Mouse (Mus musculus): ENCODE measurements around the gene Accs. TPM values are rescaled to one million over a fixed set of nuclear protein-coding genes. Genes with fewer than 3 reads are reported as not detected.
A peak's percentile ranks its signal among the peaks of the same experiment; 100 is the strongest.

The Accs gene
- total RNA-seq, 2 experiments from 2014 or later, result 6.2 to 7.5 TPM

DNA sequence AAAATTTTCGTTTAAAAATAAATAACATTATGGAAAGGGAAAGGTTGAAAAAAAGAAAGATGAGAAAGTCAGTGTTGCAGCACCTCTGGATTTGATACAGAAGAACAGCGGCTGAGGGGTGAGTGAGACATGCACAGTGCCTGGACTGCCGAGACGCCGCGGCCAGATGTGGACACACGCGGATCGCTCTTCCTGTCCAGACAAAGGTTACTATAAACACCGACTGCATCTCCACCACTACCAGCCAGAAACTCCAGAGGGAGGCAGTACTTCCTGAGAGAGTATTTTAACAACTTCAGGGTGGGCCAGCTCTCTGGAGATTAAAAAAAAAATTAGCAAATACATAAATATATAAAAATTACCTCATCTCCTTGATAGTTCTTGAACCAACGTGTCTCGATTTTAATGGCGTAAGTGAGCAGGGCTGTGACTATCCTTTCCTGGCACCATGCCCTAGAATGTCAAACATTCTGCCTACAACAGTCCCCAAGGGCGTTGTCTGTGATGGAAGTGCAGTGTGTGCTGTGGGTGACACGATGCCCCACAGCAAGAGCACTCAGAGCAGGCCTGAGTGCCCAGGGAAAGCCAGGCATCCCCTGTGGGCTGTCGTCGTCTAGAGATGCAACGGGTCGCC is 52.5 kb downstream of the Accs start:
- DNase-seq (ENCODE audit: low spot score in 2 of 2), result no peak

- DNase-seq (ENCODE audit: low spot score in 2 of 2), result no peak
Observed at GRCm38 (mm10) chr2:93794375-93794774, 55.4 kb downstream of the Accs start.

- DNase-seq (ENCODE audit: low spot score in 2 of 2), result peak in 1 of 2 experiments; percentile 40
Observed at GRCm38 (mm10) chr2:93791516-93792499, 57.9 kb downstream of the Accs start.

DNA sequence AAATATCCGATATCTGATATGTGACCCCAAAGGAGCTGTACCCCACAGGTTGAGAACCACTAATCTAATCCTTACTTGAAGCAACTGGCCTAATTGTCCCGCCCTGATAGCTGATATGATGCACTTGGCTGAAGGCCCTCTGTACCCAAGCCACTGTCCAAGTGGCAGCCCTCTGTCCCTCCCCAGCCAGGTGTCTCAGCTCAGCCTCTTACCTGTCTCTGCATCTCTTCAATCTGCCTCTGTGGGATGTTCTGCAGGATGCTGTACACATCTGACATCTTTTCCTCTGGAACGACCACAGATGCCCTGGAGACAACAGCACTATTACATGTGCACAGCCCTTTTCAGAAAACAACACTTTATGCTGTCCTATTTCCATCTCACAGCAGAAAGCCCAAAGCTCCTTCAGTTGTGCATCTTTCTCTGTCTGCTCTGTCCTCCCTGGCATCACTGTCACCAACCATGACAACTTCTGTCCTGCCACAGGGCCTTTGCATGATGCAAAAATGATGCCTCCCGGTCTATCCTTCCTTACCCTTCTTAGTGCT is 58.9 kb downstream of the Accs start:
- no peak for DNase-seq (ENCODE audit: low spot score in 2 of 2)

DNA sequence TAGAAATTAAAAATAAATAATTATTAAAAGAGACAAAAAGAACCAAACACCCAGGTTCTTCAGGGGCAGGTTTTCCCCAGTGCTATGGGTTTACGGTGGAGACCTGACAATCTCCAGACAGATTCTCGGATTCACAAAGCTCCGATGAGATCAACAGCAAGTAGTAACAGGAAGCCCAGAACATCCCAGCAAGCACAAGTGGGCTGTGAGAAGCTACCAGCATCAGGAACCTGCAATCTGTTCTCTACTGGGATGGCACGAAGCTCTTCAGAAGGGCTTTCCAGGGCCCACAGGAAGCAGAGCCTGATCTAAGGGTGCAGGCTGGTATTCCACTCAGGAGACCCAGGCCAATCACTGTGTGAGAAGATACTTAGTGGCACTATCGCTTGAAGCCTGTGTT is 61.2 kb downstream of the Accs start:
- no peak for DNase-seq (ENCODE audit: low spot score in 2 of 2)

GRCm38 (mm10) chr2:93786175-93786574 is 63.6 kb downstream of the Accs start:
- DNase-seq (ENCODE audit: low spot score in 2 of 2), result peak; percentile 86

GRCm38 (mm10) chr2:93785432-93785798 is 64.3 kb downstream of the Accs start:
- DNase-seq (ENCODE audit: low spot score in 2 of 2), result no peak

DNA sequence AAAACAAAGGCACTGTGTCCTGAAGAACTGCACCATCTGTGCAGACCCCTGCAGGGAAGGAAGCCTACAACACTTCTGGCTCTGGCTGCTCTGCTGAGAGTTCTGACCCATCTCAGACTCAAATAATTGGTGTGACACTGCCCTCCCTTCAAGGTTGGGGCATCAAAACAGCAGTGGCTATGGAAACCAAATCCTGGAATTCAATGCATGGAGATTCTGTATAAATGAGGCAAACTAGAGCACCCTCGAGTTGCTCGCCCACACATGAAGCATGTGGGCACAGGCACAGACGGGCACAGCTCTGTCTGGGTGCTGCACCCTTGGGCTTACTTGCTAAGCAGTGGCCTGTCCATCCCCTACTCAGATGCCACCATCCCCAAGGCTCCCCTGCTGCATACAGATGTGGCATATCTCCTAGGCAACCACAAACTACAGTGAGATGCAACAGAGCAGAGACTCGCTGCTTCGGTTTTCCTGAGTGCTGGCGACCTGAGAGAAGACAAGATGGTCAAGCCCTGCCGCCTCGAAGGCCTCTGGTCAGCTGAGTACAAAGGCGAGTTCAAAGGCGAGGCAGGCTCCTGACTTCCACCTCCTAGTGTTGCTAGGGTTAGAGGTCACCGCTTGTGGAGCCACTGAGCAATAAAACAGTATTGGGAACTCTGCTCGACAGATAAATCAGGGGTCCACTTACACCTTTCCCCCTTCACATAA is 64.9 kb downstream of the Accs start:
- DNase-seq (ENCODE audit: low spot score in 2 of 2), result no peak

DNA sequence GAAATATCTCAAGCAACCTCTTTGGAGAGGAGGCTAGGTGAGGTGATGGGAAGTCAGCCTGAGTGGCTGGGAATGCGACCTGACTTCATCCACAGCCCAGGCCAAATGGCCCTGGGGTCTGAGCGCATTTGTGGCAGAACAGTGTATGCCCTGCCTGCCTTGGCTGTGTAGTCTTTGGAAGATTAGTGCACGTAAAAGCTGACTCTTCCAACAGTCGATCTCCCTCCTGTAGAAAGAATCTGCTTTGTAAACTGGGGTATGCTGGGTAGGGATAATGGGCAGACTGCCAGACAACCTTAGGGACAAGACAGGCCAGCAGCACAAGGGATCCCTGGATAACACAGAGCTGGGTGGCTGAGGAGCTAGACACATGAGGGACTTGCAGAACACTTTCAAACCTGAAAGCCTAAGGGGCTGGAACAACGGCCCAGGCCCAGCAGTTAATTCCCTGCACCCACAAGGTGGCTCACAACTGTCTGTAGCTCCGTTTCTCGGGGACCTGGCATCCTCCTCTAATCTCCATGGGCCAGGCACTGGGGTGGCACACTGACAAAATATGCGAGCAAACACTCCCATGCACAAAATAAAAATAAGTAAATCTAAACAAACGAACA is 65.7 kb downstream of the Accs start:
- DNase-seq (ENCODE audit: low spot score in 2 of 2), result no peak

Other genes starting within 250 kb of the Accs start
- gene Alx4, start 207.6 kb downstream of the Accs start, total RNA-seq (2021), result 1 to 10 TPM in 1 of 2 experiments, under 1 TPM in 1; 0.94 to 1.2 TPM
- 10 to 100 TPM; 55.4 to 62.4 TPM for gene Ext2, start 27.4 kb downstream of the Accs start, total RNA-seq (2021)
- gene Accsl, start 19.2 kb upstream of the Accs start, total RNA-seq (2021), result under 1 TPM; 0.34 to 0.47 TPM
- gene Gm13889, start 107.3 kb upstream of the Accs start, total RNA-seq (2021), result 10 to 100 TPM; 44.4 to 49.5 TPM
- gene Gm27027, start 146.4 kb upstream of the Accs start, total RNA-seq (2021), result not detected
- gene Alkbh3, start 160.9 kb upstream of the Accs start, total RNA-seq (2021), result 10 to 100 TPM; 22.6 to 26.9 TPM